Mouse (Mus musculus): ENCODE measurements around the gene Fam124a. TPM values are rescaled to one million over a fixed set of nuclear protein-coding genes. Genes with fewer than 3 reads are reported as not detected.

Fam124a gene
- polyA plus RNA-seq, 1 experiment from 2014 or later = 3.8 TPM

DNA sequence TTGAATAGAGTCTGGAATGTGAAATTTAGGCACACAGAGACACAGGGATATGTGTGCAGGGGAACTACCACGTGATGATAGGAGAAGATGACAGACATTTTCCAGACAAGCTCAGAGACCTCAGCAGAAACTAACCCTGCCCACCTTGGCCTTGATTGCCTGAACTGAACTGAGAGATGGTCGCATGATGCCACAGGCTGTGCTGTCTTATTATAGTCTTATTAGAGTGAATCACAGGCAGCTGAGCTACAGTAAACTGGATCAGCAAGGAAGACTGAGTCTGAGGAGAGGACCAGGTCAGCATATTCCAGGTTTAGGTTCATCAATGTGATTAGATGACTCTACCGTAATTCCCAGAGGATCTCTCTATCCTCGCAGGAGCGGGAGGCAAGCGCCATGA lies 9.2 kb upstream of the Fam124a start:
- WGBS = 84% methylated on average over 6 of the region's 6 CpGs
- Histone ChIP-seq H3K36me3 (ENCODE audit: control insufficient read depth, insufficient read depth, low read length) (no peaks in the 10 kb centered on the region), H3K4me1 (ENCODE audit: control insufficient read depth, insufficient read depth, low read length) (no peaks in the 10 kb centered on the region), H3K27ac (replicated peaks; ENCODE audit: low read depth, low read length) (no peak overlapping the region), H3K4me3 (ENCODE audit: low read depth, low read length) (no peak overlapping the region), H3K4me2 (ENCODE audit: low read depth, low read length) (no peak overlapping the region), H3K9ac (ENCODE audit: low read depth, low read length) (no peak overlapping the region), H3K9me3 (ENCODE audit: control insufficient read depth, low read length) (no peaks in the 10 kb centered on the region), H3K27me3 (replicated peaks; ENCODE audit: control insufficient read depth, insufficient read depth, low read length) (no peaks in the 10 kb centered on the region)
- ATAC-seq (ENCODE audit: low read depth) (no peak), DNase-seq (ENCODE audit: low spot score) (no peak)

DNA sequence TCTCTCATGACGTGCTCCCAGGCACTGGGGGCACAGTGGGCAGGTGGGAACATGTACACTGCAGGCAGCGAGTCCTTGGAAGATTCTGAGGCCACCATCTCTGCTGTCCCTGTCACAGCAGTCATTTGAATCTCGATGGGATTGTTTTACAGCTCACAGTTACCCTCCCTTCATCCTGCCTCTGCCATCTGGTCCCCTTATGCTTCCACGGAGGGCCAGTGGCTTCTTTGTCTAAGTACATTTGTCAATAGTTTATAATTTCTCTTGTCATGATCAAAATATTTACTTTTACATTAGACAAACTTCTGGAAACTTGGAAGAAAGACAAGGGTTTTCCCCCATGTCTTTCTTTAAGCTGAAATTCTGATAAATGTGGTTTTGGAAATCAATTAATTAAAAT lies 8.8 kb upstream of the Fam124a start:
- WGBS = 43% methylated on average over 4 of the region's 4 CpGs
- Histone ChIP-seq H3K9me3 (ENCODE audit: control insufficient read depth, low read length) (no peaks in the 10 kb centered on the region), H3K4me2 (ENCODE audit: low read depth, low read length) (no peak overlapping the region), H3K27me3 (replicated peaks; ENCODE audit: control insufficient read depth, insufficient read depth, low read length) (no peaks in the 10 kb centered on the region), H3K36me3 (ENCODE audit: control insufficient read depth, insufficient read depth, low read length) (no peaks in the 10 kb centered on the region), H3K9ac (ENCODE audit: low read depth, low read length) (no peak overlapping the region), H3K27ac (replicated peaks; ENCODE audit: low read depth, low read length) (no peak overlapping the region), H3K4me1 (ENCODE audit: control insufficient read depth, insufficient read depth, low read length) (no peaks in the 10 kb centered on the region), H3K4me3 (ENCODE audit: low read depth, low read length) (no peak overlapping the region)
- DNase-seq (ENCODE audit: low spot score) (no peak), ATAC-seq (ENCODE audit: low read depth) (no peak)

DNA sequence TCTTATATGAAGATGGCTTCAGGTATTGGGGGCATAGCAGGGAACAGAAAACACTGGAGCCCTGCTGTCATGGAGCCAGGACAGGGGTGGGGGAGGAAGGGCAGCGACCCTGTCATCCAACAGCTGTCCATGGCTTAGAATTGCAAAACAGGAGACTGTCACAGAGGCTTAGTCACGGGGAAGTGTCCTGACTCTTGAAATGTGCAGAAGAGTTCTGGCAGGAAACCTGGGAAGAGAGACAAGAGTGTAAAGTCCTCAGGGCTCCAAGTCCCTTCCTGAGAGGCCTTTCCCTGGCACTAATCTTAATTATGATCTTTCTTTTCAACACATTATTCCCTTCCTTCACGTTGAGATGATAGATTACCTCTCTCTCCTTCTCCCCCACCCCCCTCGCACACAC lies 5.4 kb upstream of the Fam124a start:
- Histone ChIP-seq H3K4me3 (ENCODE audit: low read depth, low read length) (no peak overlapping the region), H3K4me2 (ENCODE audit: low read depth, low read length) (no peak overlapping the region), H3K9me3 (ENCODE audit: control insufficient read depth, low read length) (no peaks in the 10 kb centered on the region), H3K4me1 (ENCODE audit: control insufficient read depth, insufficient read depth, low read length) (no peaks in the 10 kb centered on the region), H3K27me3 (replicated peaks; ENCODE audit: control insufficient read depth, insufficient read depth, low read length) (peaks cover 5% of the 10 kb centered on the region; the same call in 1 of the 2 replicates), H3K36me3 (ENCODE audit: control insufficient read depth, insufficient read depth, low read length) (no peaks in the 10 kb centered on the region), H3K9ac (ENCODE audit: low read depth, low read length) (no peak overlapping the region), H3K27ac (replicated peaks; ENCODE audit: low read depth, low read length) (no peak overlapping the region)
- DNase-seq (ENCODE audit: low spot score) (no peak), ATAC-seq (ENCODE audit: low read depth) (no peak)
- 36% methylated on average over 4 of the region's 4 CpGs for WGBS

DNA sequence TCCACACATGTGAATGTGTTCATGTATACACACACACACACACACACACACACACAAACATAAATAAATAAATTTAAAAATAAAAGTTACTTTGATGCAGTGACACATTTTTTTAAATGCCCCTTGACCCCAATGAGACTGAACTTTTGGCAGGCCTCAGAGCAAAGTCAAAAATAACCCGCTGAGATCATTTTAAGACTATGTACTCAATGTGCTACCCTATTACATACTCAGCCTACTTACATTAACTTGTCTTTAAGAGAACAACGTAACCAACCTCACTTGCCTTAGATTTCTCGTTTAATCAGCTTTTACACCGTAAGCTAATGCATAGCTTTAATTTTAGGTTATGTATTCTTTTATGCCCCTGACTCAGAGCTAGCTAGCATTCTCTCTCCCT lies 2.8 kb upstream of the Fam124a start:
- ATAC-seq (ENCODE audit: low read depth) = no peak
- WGBS = 91% methylated on average over 4 of the region's 4 CpGs

DNA sequence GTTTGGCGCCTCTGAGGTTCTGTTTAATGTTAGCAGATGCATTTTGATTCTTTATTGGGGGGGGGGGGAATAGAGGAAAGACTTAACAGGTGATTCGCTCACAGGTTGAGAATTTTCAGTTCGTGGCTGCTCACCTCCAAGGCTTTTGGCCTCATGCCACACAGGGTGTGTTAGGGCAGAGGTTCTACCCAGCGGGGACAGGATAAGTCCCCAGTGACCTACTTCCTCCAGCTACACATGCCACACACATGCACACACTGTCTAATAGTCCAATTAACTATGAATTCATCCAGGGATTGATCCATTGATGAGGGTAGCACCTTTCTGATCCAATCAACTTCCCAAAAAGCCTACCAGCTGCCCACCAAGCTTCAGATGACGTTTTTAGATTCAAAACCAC lies 1.8 kb upstream of the Fam124a start:
- H3K36me3 ChIP-seq (ENCODE audit: control insufficient read depth, insufficient read depth, low read length) = no peaks in the 10 kb centered on the region
- no peak overlapping the region for H3K27ac ChIP-seq (replicated peaks; ENCODE audit: low read depth, low read length)
- DNase-seq (ENCODE audit: low spot score) = no peak
- peaks cover 19% of the 10 kb centered on the region for H3K27me3 ChIP-seq (replicated peaks; ENCODE audit: control insufficient read depth, insufficient read depth, low read length)
- H3K4me3 ChIP-seq (ENCODE audit: low read depth, low read length) = no peak overlapping the region
- no peak for ATAC-seq (ENCODE audit: low read depth)
- H3K9me3 ChIP-seq (ENCODE audit: control insufficient read depth, low read length) = no peaks in the 10 kb centered on the region
- no peaks in the 10 kb centered on the region for H3K4me1 ChIP-seq (ENCODE audit: control insufficient read depth, insufficient read depth, low read length)
- 73% methylated on average over 5 of the region's 5 CpGs for WGBS
- H3K9ac ChIP-seq (ENCODE audit: low read depth, low read length) = no peak overlapping the region
- H3K4me2 ChIP-seq (ENCODE audit: low read depth, low read length) = no peak overlapping the region

More for the DNA sequence above, 2.8 kb upstream of the Fam124a start:
- no peaks in the 10 kb centered on the region for H3K4me1 ChIP-seq (ENCODE audit: control insufficient read depth, insufficient read depth, low read length)
- no peak overlapping the region for H3K4me3 ChIP-seq (ENCODE audit: low read depth, low read length)
- H3K9ac ChIP-seq (ENCODE audit: low read depth, low read length) = no peak overlapping the region
- H3K4me2 ChIP-seq (ENCODE audit: low read depth, low read length) = no peak overlapping the region
- H3K27me3 ChIP-seq (replicated peaks; ENCODE audit: control insufficient read depth, insufficient read depth, low read length) = peaks cover 19% of the 10 kb centered on the region
- no peaks in the 10 kb centered on the region for H3K36me3 ChIP-seq (ENCODE audit: control insufficient read depth, insufficient read depth, low read length)
- no peaks in the 10 kb centered on the region for H3K9me3 ChIP-seq (ENCODE audit: control insufficient read depth, low read length)
- no peak overlapping the region for H3K27ac ChIP-seq (replicated peaks; ENCODE audit: low read depth, low read length)
- DNase-seq (ENCODE audit: low spot score) = no peak

DNA sequence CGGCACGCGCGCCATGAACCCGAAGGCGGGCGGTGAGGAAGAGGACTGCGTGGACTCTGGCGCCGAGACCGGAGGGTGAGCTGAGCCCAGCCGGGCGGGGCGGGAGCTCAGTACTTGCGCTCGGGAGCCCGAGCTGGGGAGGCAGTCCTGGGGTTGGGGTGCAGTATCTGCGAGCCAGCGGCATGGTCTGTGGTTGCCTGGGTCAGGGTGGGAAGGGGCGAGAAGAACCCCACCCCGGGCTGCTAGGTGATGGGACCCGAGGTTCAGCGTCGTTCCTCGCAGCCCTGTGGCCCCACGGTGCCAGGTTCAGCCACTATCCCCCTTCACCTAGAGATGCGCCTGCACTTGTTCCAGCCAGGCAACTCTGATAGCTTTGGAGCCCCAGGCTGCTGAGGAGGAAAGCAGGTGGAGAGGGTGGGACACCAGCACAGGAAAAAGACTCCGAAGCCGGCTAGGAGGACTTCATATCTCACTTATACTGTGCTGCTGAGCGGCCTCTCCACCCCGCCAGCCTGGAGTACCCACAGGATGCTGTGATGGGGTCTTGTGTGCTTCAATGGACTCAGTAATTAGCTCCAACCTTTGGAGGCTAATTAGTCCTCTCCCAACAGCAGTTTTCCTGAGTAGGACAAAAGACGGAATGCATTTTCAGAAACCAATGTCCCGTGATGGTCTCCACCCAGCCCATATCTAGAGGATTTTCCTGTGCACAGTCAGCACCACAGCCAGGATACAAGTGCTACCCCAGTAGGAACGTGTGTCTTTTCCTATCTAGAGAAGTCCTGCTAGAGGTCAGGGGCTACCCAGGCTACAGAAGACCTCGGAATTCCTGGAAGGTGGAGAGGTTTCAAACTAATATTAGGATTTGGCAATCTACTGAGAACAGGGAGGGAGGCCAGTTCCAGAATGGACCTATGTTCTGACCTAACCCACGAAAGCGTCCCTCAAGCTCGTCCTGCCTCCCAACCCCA lies 588 bp downstream of the Fam124a start:
- Histone ChIP-seq H3K4me3 (ENCODE audit: low read depth, low read length) (peak overlapping the region; percentile 66), H3K27me3 (replicated peaks; ENCODE audit: control insufficient read depth, insufficient read depth, low read length) (peaks cover 19% of the 10 kb centered on the region), H3K27ac (replicated peaks; ENCODE audit: low read depth, low read length) (no peak overlapping the region), H3K4me1 (ENCODE audit: control insufficient read depth, insufficient read depth, low read length) (no peaks in the 10 kb centered on the region), H3K36me3 (ENCODE audit: control insufficient read depth, insufficient read depth, low read length) (no peaks in the 10 kb centered on the region), H3K9me3 (ENCODE audit: control insufficient read depth, low read length) (no peaks in the 10 kb centered on the region), H3K9ac (ENCODE audit: low read depth, low read length) (peak overlapping the region; percentile 75), H3K4me2 (ENCODE audit: low read depth, low read length) (peak overlapping the region; percentile 95)
- no peak for DNase-seq (ENCODE audit: low spot score)
- 24% methylated on average over 17 of the region's 38 CpGs for WGBS
- peak; percentile 74 for ATAC-seq (ENCODE audit: low read depth)

DNA sequence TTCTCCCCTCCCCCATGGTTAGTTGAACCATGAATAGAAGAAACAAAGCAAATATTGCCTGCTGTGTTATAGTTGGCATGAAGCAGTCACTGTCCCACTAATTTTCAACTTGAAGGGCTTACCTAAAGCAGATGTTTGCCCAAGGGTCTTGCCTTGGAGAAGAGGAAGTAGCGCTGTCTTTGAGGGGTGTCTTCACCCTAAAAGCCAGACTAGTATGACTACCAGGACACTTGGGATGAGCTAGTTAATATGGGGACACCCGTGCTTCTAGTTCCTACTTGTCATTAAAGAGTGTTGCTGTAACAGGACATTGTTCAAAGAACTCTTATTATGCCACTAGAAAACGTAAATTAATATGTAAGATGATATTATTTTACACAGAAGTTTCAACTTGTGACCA lies 1.6 kb downstream of the Fam124a start:
- no peak overlapping the region for H3K27ac ChIP-seq (replicated peaks; ENCODE audit: low read depth, low read length)
- 70% methylated on average over 3 of the region's 3 CpGs for WGBS
- H3K36me3 ChIP-seq (ENCODE audit: control insufficient read depth, insufficient read depth, low read length) = no peaks in the 10 kb centered on the region
- H3K9me3 ChIP-seq (ENCODE audit: control insufficient read depth, low read length) = no peaks in the 10 kb centered on the region
- DNase-seq (ENCODE audit: low spot score) (no peak), ATAC-seq (ENCODE audit: low read depth) (no peak)
- no peaks in the 10 kb centered on the region for H3K4me1 ChIP-seq (ENCODE audit: control insufficient read depth, insufficient read depth, low read length)
- H3K4me2 ChIP-seq (ENCODE audit: low read depth, low read length) = peak overlapping the region; percentile 95; the same call in 1 of the 2 replicates
- no peak overlapping the region for H3K9ac ChIP-seq (ENCODE audit: low read depth, low read length)
- peaks cover 19% of the 10 kb centered on the region for H3K27me3 ChIP-seq (replicated peaks; ENCODE audit: control insufficient read depth, insufficient read depth, low read length)
- H3K4me3 ChIP-seq (ENCODE audit: low read depth, low read length) = no peak overlapping the region

DNA sequence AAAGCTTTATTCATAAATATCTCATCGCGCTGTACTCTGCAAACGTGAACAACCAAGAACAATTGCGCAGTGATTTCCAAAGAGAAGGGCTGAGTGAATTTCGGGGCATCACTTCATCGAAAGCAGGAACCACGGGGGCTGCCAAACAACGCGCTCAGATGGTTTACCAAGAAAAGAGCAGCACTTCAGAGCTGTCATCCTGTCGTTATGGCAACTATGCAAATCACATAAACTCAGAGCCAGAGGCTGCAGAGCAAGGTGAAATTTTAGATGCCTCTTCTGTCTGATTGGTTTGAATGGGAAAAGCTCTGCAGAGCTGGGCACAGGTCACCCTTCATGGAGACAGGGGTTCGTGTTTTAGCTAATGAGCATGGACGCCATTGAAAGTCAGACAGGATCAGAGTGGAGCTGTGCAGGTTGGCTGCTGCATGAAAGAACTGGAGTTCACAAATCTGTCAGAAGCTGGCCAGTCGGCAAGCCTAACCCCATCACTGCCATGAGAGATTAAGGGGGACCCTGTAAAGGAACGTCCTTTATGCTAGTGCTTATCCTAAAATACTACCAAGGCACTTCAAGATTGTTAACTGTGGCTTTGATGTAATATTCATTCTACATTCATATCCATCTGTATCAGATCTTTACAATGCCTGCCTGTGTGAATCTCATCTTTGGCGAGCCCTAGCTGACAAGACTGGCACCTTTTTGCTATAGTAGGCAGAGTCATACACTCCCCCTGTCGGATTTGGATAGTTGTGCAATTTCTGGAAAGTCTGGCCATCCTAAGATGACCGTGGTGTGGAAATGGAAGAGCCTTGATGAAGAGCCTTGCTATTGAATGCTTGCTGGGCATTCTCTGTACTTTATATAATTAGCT lies 6.6 kb downstream of the Fam124a start:
- no peaks in the 10 kb centered on the region for H3K36me3 ChIP-seq (ENCODE audit: control insufficient read depth, insufficient read depth, low read length)
- no peak overlapping the region for H3K27ac ChIP-seq (replicated peaks; ENCODE audit: low read depth, low read length)
- peaks cover 1% of the 10 kb centered on the region for H3K27me3 ChIP-seq (replicated peaks; ENCODE audit: control insufficient read depth, insufficient read depth, low read length)
- DNase-seq (ENCODE audit: low spot score) (no peak), ATAC-seq (ENCODE audit: low read depth) (0 out of 2 replicates have a peak, but pooled peaks have one; percentile 37)
- no peak overlapping the region for H3K4me2 ChIP-seq (ENCODE audit: low read depth, low read length)
- no peaks in the 10 kb centered on the region for H3K9me3 ChIP-seq (ENCODE audit: control insufficient read depth, low read length)
- no peak overlapping the region for H3K4me3 ChIP-seq (ENCODE audit: low read depth, low read length)
- WGBS = 53% methylated on average over 17 of the region's 17 CpGs
- H3K9ac ChIP-seq (ENCODE audit: low read depth, low read length) = no peak overlapping the region
- no peaks in the 10 kb centered on the region for H3K4me1 ChIP-seq (ENCODE audit: control insufficient read depth, insufficient read depth, low read length)
